Mouse (Mus musculus) left cerebral cortex, adult 18-20 months (tissue): ENCODE measurements around the gene Itprip. TPM values are rescaled to one million over a fixed set of nuclear protein-coding genes. Genes with fewer than 3 reads are reported as not detected.
"Not testable (repeated sequence)": the region's sequence is repeated elsewhere in the genome, so short reads cannot be mapped to it uniquely, and the experiment has no call there.

Experiments used
- DNase-seq, 2 experiments: peaks; one replicate each; pipeline ENCODE4 v3.0.0; 2021 to 2022; ENCODE audit warnings: low spot score in 2 of 2, mixed read lengths in 1 of 2
- microRNA-seq, 2 experiments: library from miRNA; unstranded; fragments of <30 nt; microRNA quantifications; one replicate each; pipeline ENCODE4 v1.2.0; 2021
- total RNA-seq, 2 experiments: library from RNA; stranded (reverse); gene quantifications; 2 replicates each; pipeline ENCODE4 v1.2.3; 2021

Itprip gene
- total RNA-seq, 2 experiments from 2014 or later: 1.1 to 1.3 TPM

GRCm38 (mm10) chr19:47853951-47854795 lies 64.9 kb downstream of the Itprip start:
- no peak for DNase-seq

GRCm38 (mm10) chr19:47853053-47853452 lies 66.0 kb downstream of the Itprip start:
- no peak for DNase-seq

- not testable (repeated sequence) for DNase-seq
Measured at GRCm38 (mm10) chr19:47852131-47852530, 67.0 kb downstream of the Itprip start.

GRCm38 (mm10) chr19:47849735-47850134 lies 69.4 kb downstream of the Itprip start:
- DNase-seq: no peak

Small RNA genes within 50 kb of the gene (microRNA-seq; reads per million reads assigned to microRNA genes)
- gene Gm22240: 0 reads per million in 2 experiments

Other genes with a start within 250 kb of the Itprip start
- gene Col17a1, start 227.2 kb downstream of the Itprip start, total RNA-seq: under 1 TPM; 0.21 to 0.66 TPM
- gene Sfr1, start 187.6 kb downstream of the Itprip start, total RNA-seq: 10 to 100 TPM; 89.3 to 91.6 TPM
- 10 to 100 TPM; 39.4 to 41.8 TPM for gene Gsto1, start 64.3 kb downstream of the Itprip start, total RNA-seq
- 1 to 10 TPM; 2.1 to 2.5 TPM for gene Gsto2, start 53.8 kb downstream of the Itprip start, total RNA-seq
- under 1 TPM; 0.45 to 0.70 TPM for gene Cfap43, start within 50 bp of the Itprip start, total RNA-seq
- gene Cfap58, start 18.4 kb upstream of the Itprip start, total RNA-seq: under 1 TPM; 0.12 to 0.51 TPM